Mouse (Mus musculus): ENCODE measurements around the gene Rasgrf1.

- TF ChIP-seq TAL1 (IDR thresholded peaks at IDR 0.05; ENCODE audit: low read length) (no peak), GATA1 (IDR thresholded peaks at IDR 0.05; ENCODE audit: low read length) (no peak)
Measured at GRCm38 (mm10) chr9:89870531-89871150, 39.1 kb upstream of the Rasgrf1 start.

Data from erythroblast, embryonic 14.5 days (primary cell).